Comparison of ENCODE assay signal across 27 mouse cellular contexts in the genomic region with DNA sequence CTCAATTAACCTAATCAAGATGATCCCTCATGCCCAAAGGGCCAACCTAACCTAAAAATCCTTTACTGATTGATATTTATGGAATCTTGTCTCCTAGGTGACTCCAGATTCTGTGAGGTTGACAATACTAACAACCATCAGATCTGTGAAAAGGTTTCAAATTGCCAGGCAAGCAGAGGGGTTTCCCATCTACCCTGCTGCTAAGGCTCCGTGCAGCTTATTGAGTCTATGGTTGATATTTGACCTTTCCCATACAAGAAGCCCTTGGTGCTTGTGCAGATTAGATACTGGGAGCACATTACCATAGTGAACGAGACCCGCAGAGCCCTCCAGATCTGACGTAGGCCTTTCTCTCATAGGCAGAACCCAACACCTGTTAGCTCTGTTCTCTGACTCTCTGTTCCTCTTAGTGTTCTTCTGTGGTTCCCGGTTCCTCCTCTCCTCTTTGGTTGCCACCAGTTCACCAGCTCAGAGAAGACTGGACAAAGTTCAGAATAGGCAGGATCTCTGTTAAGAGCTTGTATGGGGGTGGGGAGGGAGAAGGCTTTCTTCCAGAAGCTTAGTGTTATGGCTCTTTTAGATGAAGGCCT.
"Had no signal": no experiment of that assay in that cellular context is flagged by ENCODE, and none has a peak within 500 bp of the region (broad histone marks: within the 10 kb centered on the region; RNA-seq: fewer than 3 reads in every experiment).

No protein-coding gene starts in this region.

- H3K9ac ChIP-seq: heart, embryonic 12.5 days; hindbrain, embryonic 12.5 days; hindbrain, embryonic 14.5 days; intestine, embryonic 15.5 days; limb, embryonic 12.5 days; liver, embryonic 13.5 days had no signal

- H3K9me3 ChIP-seq: hindbrain, embryonic 12.5 days; intestine, embryonic 15.5 days; limb, embryonic 10.5 days; limb, embryonic 12.5 days; liver, embryonic 13.5 days had no signal

- H3K4me2 ChIP-seq: heart, embryonic 12.5 days; hindbrain, embryonic 12.5 days; hindbrain, embryonic 14.5 days; intestine, embryonic 15.5 days; limb, embryonic 12.5 days; liver, embryonic 11.5 days; liver, embryonic 13.5 days had no signal

- H3K36me3 ChIP-seq: heart, embryonic 12.5 days; hindbrain, embryonic 10.5 days; hindbrain, embryonic 12.5 days; intestine, embryonic 15.5 days; limb, embryonic 10.5 days; limb, embryonic 12.5 days; liver, embryonic 13.5 days had no signal

- H3K4me3 ChIP-seq: gastrocnemius, adult 2 months; heart, adult 2 months; heart, embryonic 12.5 days; hindbrain, embryonic 10.5 days; hindbrain, embryonic 12.5 days; intestine, embryonic 15.5 days; layer of hippocampus, adult 2 months; left cerebral cortex, adult 2 months; limb, embryonic 10.5 days; limb, embryonic 12.5 days; liver, embryonic 13.5 days had no signal

- H3K4me1 ChIP-seq: heart, embryonic 12.5 days; hindbrain, embryonic 10.5 days; hindbrain, embryonic 12.5 days; intestine, embryonic 15.5 days; limb, embryonic 10.5 days; limb, embryonic 12.5 days; liver, embryonic 13.5 days had no signal

- H3K27ac ChIP-seq: gastrocnemius, adult 2 months; heart, adult 2 months; hindbrain, embryonic 10.5 days; hindbrain, embryonic 12.5 days; hindbrain, embryonic 14.5 days; intestine, embryonic 15.5 days; layer of hippocampus, adult 2 months; left cerebral cortex, adult 2 months; limb, embryonic 10.5 days; limb, embryonic 12.5 days; liver, embryonic 13.5 days had no signal

- DNase-seq: gastrocnemius, adult 2 months; gastrocnemius, postnatal 10 days; gastrocnemius, postnatal 25 days; heart, adult 11 months; heart, adult 2 months; heart, postnatal 10 days; heart, postnatal 4 days; kidney, adult 18-20 months; kidney, adult 8-10 months; kidney, postnatal 10 days; kidney, postnatal 25 days; kidney, postnatal 4 days; liver; liver, embryonic 13.5 days had no signal

- ATAC-seq: hindbrain, embryonic 16.5 days; inflammation-experienced regulatory T-cells, adult 6 months; intestine, embryonic 15.5 days; intestine, postnatal 0 days had no signal

- H3K27me3 ChIP-seq: heart, embryonic 12.5 days; hindbrain, embryonic 12.5 days; intestine, embryonic 15.5 days; limb, embryonic 12.5 days; liver, embryonic 13.5 days had no signal
